Mouse (Mus musculus): Measurements from ENCODE around the gene Tmem92. TPM values are rescaled to one million over a fixed set of nuclear protein-coding genes. Genes with fewer than 3 reads are reported as not detected.

The Tmem92 gene
- polyA plus RNA-seq, 1 experiment from 2014 or later, result not detected

DNA sequence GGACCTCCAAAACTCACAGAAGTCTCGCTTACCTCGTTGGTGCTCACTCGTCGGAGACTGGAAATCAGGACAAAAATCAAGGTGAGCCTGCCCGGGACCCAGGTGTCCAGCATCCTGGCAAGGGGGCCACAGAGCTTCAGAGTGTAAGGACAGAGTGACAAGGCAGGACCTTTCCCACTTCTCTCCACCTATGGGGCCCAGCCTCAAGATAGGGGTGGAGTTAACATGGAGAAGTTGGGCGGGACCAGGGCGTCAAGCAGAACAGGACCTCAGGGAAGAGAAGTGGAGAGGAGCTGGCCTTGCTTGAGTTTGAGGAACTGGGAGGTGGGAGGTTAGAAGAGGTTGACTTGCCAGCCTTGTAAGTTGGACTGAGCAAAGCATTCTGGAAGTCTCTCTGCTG lies 21.7 kb downstream of the Tmem92 start:
- no peak overlapping the region for H3K9ac ChIP-seq
- H3K4me3 ChIP-seq, result no peak overlapping the region
- no peak overlapping the region for H3K27ac ChIP-seq
- H3K27me3 ChIP-seq (replicated peaks), result peaks cover 4% of the 10 kb centered on the region; the same call in 1 of the 2 replicates
- no peaks in the 10 kb centered on the region for H3K36me3 ChIP-seq
- H3K4me1 ChIP-seq, result no peaks in the 10 kb centered on the region
- H3K4me2 ChIP-seq, result no peak overlapping the region
- ATAC-seq, result no peak
- WGBS (ENCODE audit: insufficient replicate concordance), result 53% methylated on average over 7 of the region's 7 CpGs
- H3K9me3 ChIP-seq (replicated peaks), result no peaks in the 10 kb centered on the region

GRCm38 (mm10) chr11:94760364-94760763 lies 22.1 kb downstream of the Tmem92 start:
- H3K4me2 ChIP-seq, result no peak overlapping the region
- no peak overlapping the region for H3K27ac ChIP-seq
- ATAC-seq, result no peak
- H3K9me3 ChIP-seq (replicated peaks), result no peaks in the 10 kb centered on the region
- no peak overlapping the region for H3K4me3 ChIP-seq
- H3K9ac ChIP-seq, result no peak overlapping the region
- WGBS (ENCODE audit: insufficient replicate concordance), result 54% methylated on average over 3 of the region's 3 CpGs
- H3K4me1 ChIP-seq, result no peaks in the 10 kb centered on the region
- no peaks in the 10 kb centered on the region for H3K36me3 ChIP-seq
- peaks cover 6% of the 10 kb centered on the region; the same call in 1 of the 2 replicates for H3K27me3 ChIP-seq (replicated peaks)

GRCm38 (mm10) chr11:94759916-94760315 lies 22.6 kb downstream of the Tmem92 start:
- H3K36me3 ChIP-seq, result no peaks in the 10 kb centered on the region
- no peak overlapping the region for H3K4me2 ChIP-seq
- 64% methylated on average over 6 of the region's 6 CpGs for WGBS (ENCODE audit: insufficient replicate concordance)
- peaks cover 6% of the 10 kb centered on the region; the same call in 1 of the 2 replicates for H3K27me3 ChIP-seq (replicated peaks)
- H3K27ac ChIP-seq, result no peak overlapping the region
- no peaks in the 10 kb centered on the region for H3K9me3 ChIP-seq (replicated peaks)
- no peak overlapping the region for H3K4me3 ChIP-seq
- ATAC-seq, result no peak
- no peak overlapping the region for H3K9ac ChIP-seq
- no peaks in the 10 kb centered on the region for H3K4me1 ChIP-seq

- ATAC-seq, result no peak
- Histone ChIP-seq H3K36me3 (no peaks in the 10 kb centered on the region), H3K27ac (no peak overlapping the region), H3K9ac (no peak overlapping the region), H3K27me3 (replicated peaks) (peaks cover 6% of the 10 kb centered on the region; the same call in 1 of the 2 replicates), H3K4me2 (no peak overlapping the region), H3K4me3 (no peak overlapping the region), H3K4me1 (no peaks in the 10 kb centered on the region), H3K9me3 (replicated peaks) (no peaks in the 10 kb centered on the region)
- WGBS (ENCODE audit: insufficient replicate concordance), result 10% methylated on average over 2 of the region's 2 CpGs
Measured at GRCm38 (mm10) chr11:94752946-94753713, 29.4 kb downstream of the Tmem92 start.

DNA sequence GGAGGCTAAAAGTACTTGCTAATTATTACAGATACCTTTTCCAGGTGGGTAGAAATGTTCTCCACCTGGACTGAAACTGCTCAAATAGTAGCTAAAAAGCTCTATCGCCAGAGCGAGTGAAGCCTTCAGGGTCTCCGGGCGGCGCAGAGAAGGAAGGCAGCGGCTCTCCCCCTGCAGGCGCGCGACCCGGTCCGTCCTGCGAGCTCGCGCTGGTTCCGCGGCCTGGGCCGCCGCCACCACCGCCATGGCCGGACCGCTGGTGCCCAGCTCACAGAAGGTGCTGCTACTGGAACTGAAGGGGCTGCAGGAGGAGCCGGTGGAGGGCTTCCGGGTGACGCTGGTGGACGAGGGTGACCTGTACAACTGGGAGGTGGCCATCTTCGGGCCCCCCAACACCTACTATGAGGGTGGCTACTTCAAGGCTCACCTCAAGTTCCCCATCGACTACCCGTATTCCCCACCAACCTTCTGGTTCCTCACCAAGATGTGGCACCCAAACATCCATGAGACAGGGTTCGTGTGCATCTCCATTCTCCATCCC lies 40.7 kb downstream of the Tmem92 start, which contains the start of gene Cdc34b:
Gene Cdc34b, plus strand, starts transcription at position 51 of the 541 bp plus-strand sequence.
- Histone ChIP-seq H3K36me3 (no peaks in the 10 kb centered on the region), H3K4me3 (no peak within 1 kb of the TSS), H3K9me3 (replicated peaks) (no peaks in the 10 kb centered on the region), H3K4me2 (no peak within 1 kb of the TSS), H3K9ac (no peak within 1 kb of the TSS), H3K27me3 (replicated peaks) (peaks cover 13% of the 10 kb centered on the region), H3K27ac (no peak within 1 kb of the TSS), H3K4me1 (no peaks in the 10 kb centered on the region)
- ATAC-seq, result no peak
- WGBS (ENCODE audit: insufficient replicate concordance), result 66% methylated on average over 29 of the region's 29 CpGs

GRCm38 (mm10) chr11:94735746-94736145 lies 46.8 kb downstream of the Tmem92 start:
- no peak for ATAC-seq
- H3K27ac ChIP-seq, result no peak overlapping the region
- peaks cover 3% of the 10 kb centered on the region; the same call in 1 of the 2 replicates for H3K27me3 ChIP-seq (replicated peaks)
- no peak overlapping the region for H3K9ac ChIP-seq
- H3K4me1 ChIP-seq, result no peaks in the 10 kb centered on the region
- H3K36me3 ChIP-seq, result no peaks in the 10 kb centered on the region
- H3K4me3 ChIP-seq, result no peak overlapping the region
- no peaks in the 10 kb centered on the region for H3K9me3 ChIP-seq (replicated peaks)
- 51% methylated on average over 2 of the region's 2 CpGs for WGBS (ENCODE audit: insufficient replicate concordance)
- no peak overlapping the region for H3K4me2 ChIP-seq

GRCm38 (mm10) chr11:94732773-94733172 lies 49.7 kb downstream of the Tmem92 start:
- Histone ChIP-seq H3K4me3 (no peak overlapping the region), H3K9me3 (replicated peaks) (no peaks in the 10 kb centered on the region), H3K36me3 (no peaks in the 10 kb centered on the region), H3K27me3 (replicated peaks) (peaks cover 3% of the 10 kb centered on the region; the same call in 1 of the 2 replicates), H3K4me1 (no peaks in the 10 kb centered on the region), H3K9ac (no peak overlapping the region), H3K27ac (no peak overlapping the region), H3K4me2 (no peak overlapping the region)
- WGBS (ENCODE audit: insufficient replicate concordance), result 26% methylated on average over 8 of the region's 8 CpGs
- ATAC-seq, result no peak

- H3K4me2 ChIP-seq, result no peak overlapping the region
- H3K9me3 ChIP-seq (replicated peaks), result no peaks in the 10 kb centered on the region
- H3K4me3 ChIP-seq, result no peak overlapping the region
- no peak overlapping the region for H3K27ac ChIP-seq
- H3K36me3 ChIP-seq, result no peaks in the 10 kb centered on the region
- no peak for ATAC-seq
- H3K4me1 ChIP-seq, result no peaks in the 10 kb centered on the region
- H3K27me3 ChIP-seq (replicated peaks), result 0 out of 2 replicates have a peak, but pooled peaks cover 3% of the 10 kb centered on the region
- H3K9ac ChIP-seq, result no peak overlapping the region
- 67% methylated on average over 12 of the region's 12 CpGs for WGBS (ENCODE audit: insufficient replicate concordance)
Measured at GRCm38 (mm10) chr11:94731229-94731628, 51.3 kb downstream of the Tmem92 start.

- Histone ChIP-seq H3K9me3 (replicated peaks) (no peaks in the 10 kb centered on the region), H3K4me3 (no peak overlapping the region), H3K27me3 (replicated peaks) (0 out of 2 replicates have a peak, but pooled peaks cover 3% of the 10 kb centered on the region), H3K4me2 (no peak overlapping the region), H3K36me3 (no peaks in the 10 kb centered on the region), H3K4me1 (no peaks in the 10 kb centered on the region), H3K9ac (no peak overlapping the region), H3K27ac (no peak overlapping the region)
- 21% methylated on average over 5 of the region's 5 CpGs for WGBS (ENCODE audit: insufficient replicate concordance)
- ATAC-seq, result no peak
Measured at GRCm38 (mm10) chr11:94730261-94730660, 52.2 kb downstream of the Tmem92 start.

DNA sequence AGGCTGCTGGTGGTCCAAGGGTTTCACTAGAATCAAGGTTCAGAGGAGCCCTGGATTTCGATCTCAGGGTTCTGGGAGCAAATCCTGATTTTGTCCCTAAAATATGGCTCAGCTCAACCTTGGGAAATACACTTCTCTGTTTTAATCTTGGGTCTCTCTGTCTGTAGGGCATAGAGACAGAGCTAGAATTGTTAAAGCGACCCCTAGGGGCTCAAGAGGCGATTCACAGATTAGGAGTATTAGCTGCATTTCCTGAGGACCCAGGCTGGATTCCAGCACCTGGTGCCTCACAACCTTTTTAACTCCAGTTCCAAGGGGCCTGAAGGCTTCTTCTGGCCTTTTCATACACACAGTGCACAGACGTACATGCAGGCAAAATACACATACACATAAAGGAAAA lies 52.9 kb downstream of the Tmem92 start:
- H3K36me3 ChIP-seq, result no peaks in the 10 kb centered on the region
- H3K27ac ChIP-seq, result no peak overlapping the region
- H3K9ac ChIP-seq, result no peak overlapping the region
- H3K4me3 ChIP-seq, result no peak overlapping the region
- no peak overlapping the region for H3K4me2 ChIP-seq
- 0 out of 2 replicates have a peak, but pooled peaks cover 3% of the 10 kb centered on the region for H3K27me3 ChIP-seq (replicated peaks)
- ATAC-seq, result no peak
- H3K4me1 ChIP-seq, result no peaks in the 10 kb centered on the region
- 24% methylated on average over 4 of the region's 4 CpGs for WGBS (ENCODE audit: insufficient replicate concordance)
- no peaks in the 10 kb centered on the region for H3K9me3 ChIP-seq (replicated peaks)

GRCm38 (mm10) chr11:94728545-94728944 lies 54.0 kb downstream of the Tmem92 start:
- Histone ChIP-seq H3K4me3 (no peak overlapping the region), H3K36me3 (no peaks in the 10 kb centered on the region), H3K4me2 (no peak overlapping the region), H3K27ac (no peak overlapping the region), H3K9me3 (replicated peaks) (no peaks in the 10 kb centered on the region), H3K27me3 (replicated peaks) (0 out of 2 replicates have a peak, but pooled peaks cover 3% of the 10 kb centered on the region), H3K9ac (no peak overlapping the region), H3K4me1 (no peaks in the 10 kb centered on the region)
- WGBS (ENCODE audit: insufficient replicate concordance), result 66% methylated on average over 3 of the region's 3 CpGs
- ATAC-seq, result no peak

GRCm38 (mm10) chr11:94727306-94727705 lies 55.2 kb downstream of the Tmem92 start:
- 72% methylated on average over 3 of the region's 3 CpGs for WGBS (ENCODE audit: insufficient replicate concordance)
- no peak for ATAC-seq

More at GRCm38 (mm10) chr11:94727306-94727705, 55.2 kb downstream of the Tmem92 start:
- no peaks in the 10 kb centered on the region for H3K27me3 ChIP-seq (replicated peaks)
- H3K27ac ChIP-seq, result no peak overlapping the region
- H3K9me3 ChIP-seq (replicated peaks), result no peaks in the 10 kb centered on the region
- H3K9ac ChIP-seq, result no peak overlapping the region
- H3K4me1 ChIP-seq, result no peaks in the 10 kb centered on the region
- no peak overlapping the region for H3K4me3 ChIP-seq
- H3K36me3 ChIP-seq, result no peaks in the 10 kb centered on the region
- H3K4me2 ChIP-seq, result no peak overlapping the region

Data from liver, embryonic 12.5 days (tissue).